Mouse (Mus musculus) CH12.LX (cell line): Measurements from ENCODE around the gene Dusp3.

Source experiments
- CHD2 ChIP-seq: IDR thresholded peaks from 2 replicates; pipeline ENCODE4 v1.6.1; 2011; ENCODE audit warnings: low read length, improper control_type of control experiment
- CTCF ChIP-seq, 2 experiments: IDR thresholded peaks in 1 of 2; conservative IDR thresholded peaks in 1 of 2; 2 replicates each; pipeline ENCODE4 v1.5.1; 2011 to 2012; ENCODE audit warnings: low read depth in 2 of 2, low read length in 2 of 2, improper control_type of control experiment in 1 of 2, inconsistent platforms in 1 of 2, mild to moderate bottlenecking in 1 of 2, moderate library complexity in 1 of 2
- EP300 ChIP-seq: IDR thresholded peaks from 2 replicates; pipeline ENCODE4 v1.6.1; 2011; ENCODE audit warnings: low read length, improper control_type of control experiment
- HCFC1 ChIP-seq: IDR thresholded peaks from 2 replicates; pipeline ENCODE4 v1.6.1; 2012; ENCODE audit warnings: low read depth, mild to moderate bottlenecking, inconsistent platforms, low read length, improper control_type of control experiment
- JUND ChIP-seq: conservative IDR thresholded peaks from 2 replicates; pipeline ENCODE4 v1.6.1; 2011; ENCODE audit warnings: low read depth, low read length, improper control_type of control experiment
- POLR2A ChIP-seq: IDR thresholded peaks from 2 replicates; pipeline ENCODE4 v1.6.1; 2011; ENCODE audit warnings: low read depth, mild to moderate bottlenecking, improper control_type of control experiment, low read length
- POLR2AphosphoS2 ChIP-seq: IDR thresholded peaks from 2 replicates; pipeline ENCODE4 v1.6.1; 2011; ENCODE audit warnings: low read depth, low read length, improper control_type of control experiment
- RCOR1 ChIP-seq: conservative IDR thresholded peaks from 2 replicates; pipeline ENCODE4 v1.6.1; 2012; ENCODE audit warnings: low read depth, mild to moderate bottlenecking, inconsistent platforms, low read length, improper control_type of control experiment
- SIN3A ChIP-seq: IDR thresholded peaks from 2 replicates; pipeline ENCODE4 v1.6.1; 2012; ENCODE audit warnings: low read length, improper control_type of control experiment, inconsistent platforms
- USF2 ChIP-seq: conservative IDR thresholded peaks from 2 replicates; pipeline ENCODE4 v1.6.1; 2011; ENCODE audit warnings: low read depth, low read length, improper control_type of control experiment
- ZKSCAN1 ChIP-seq: IDR thresholded peaks from 2 replicates; pipeline ENCODE4 v1.6.1; 2012; ENCODE audit warnings: low read depth, inconsistent platforms, low read length, improper control_type of control experiment, borderline replicate concordance

GRCm38 (mm10) chr11:101921361-101921952, 65.4 kb downstream of the Dusp3 start:
- no peak for TF ChIP-seq CTCF (conservative IDR thresholded peaks at IDR 0.05 in 1 of 2, IDR thresholded peaks at IDR 0.05 in 1 of 2; ENCODE audit: low read depth in 2 of 2, low read length in 2 of 2)
- no peak for TF ChIP-seq CHD2
- no peak for TF ChIP-seq POLR2AphosphoS2
- TF ChIP-seq SIN3A: no peak
- TF ChIP-seq RCOR1: no peak
- no peak for TF ChIP-seq JUND
- no peak for TF ChIP-seq USF2
- no peak for TF ChIP-seq ZKSCAN1
- no peak for TF ChIP-seq EP300
- TF ChIP-seq POLR2A: no peak
- TF ChIP-seq HCFC1: no peak
